ENCODE assay signal across 11 mouse cellular contexts in the genomic region with DNA sequence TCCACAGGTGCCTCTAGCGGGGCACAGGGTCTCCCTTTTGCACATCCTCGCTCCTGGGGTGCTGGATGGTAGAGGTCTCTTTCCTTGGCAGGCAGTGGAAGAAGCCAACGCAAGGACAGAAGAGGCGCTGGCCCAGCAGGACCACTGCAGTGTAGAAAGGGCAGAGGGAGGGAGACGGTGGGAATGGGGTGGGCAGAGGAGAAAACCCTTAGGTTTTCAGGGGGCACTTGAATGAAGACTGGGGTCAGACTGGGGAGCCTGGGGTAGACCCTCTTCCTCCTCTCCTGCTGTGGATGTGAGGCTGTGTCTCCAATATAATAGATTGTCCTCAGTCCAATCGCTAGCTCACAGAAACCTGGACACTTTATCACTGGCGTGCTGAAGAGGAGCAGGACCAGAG. TPM values are rescaled to one million over a fixed set of nuclear protein-coding genes. Genes with fewer than 3 reads are reported as not detected.
DNase-seq lines count a peak whose midpoint lies in the region; ATAC-seq lines count a peak whose summit lies in the region.
"Had no signal": no experiment of that assay in that cellular context is flagged by ENCODE, and none has a peak within 500 bp of the region (broad histone marks: within the 10 kb centered on the region; RNA-seq: fewer than 3 reads in every experiment).

No protein-coding gene starts in this region.

- no peak overlapping the region for H3K27ac ChIP-seq in hindbrain, embryonic 10.5 days
- H3K27ac ChIP-seq in hindbrain, embryonic 11.5 days (ENCODE audit: low read depth, low read length), result no peak overlapping the region
- H3K27ac ChIP-seq in hindbrain, embryonic 12.5 days, result no peak overlapping the region
- no peak overlapping the region for H3K27ac ChIP-seq in limb, embryonic 13.5 days

- peaks cover 88% of the 10 kb centered on the region for H3K27me3 ChIP-seq in hindbrain, embryonic 10.5 days (ENCODE audit: insufficient read depth, poor library complexity, severe bottlenecking)
- peaks cover 47% of the 10 kb centered on the region for H3K27me3 ChIP-seq in hindbrain, embryonic 11.5 days (ENCODE audit: control insufficient read depth, insufficient read depth, low read length)
- peaks cover 73% of the 10 kb centered on the region for H3K27me3 ChIP-seq in hindbrain, embryonic 12.5 days
- H3K27me3 ChIP-seq in limb, embryonic 13.5 days, result peaks cover 83% of the 10 kb centered on the region

- peak overlapping the region; percentile 54; the same call in 1 of the 2 replicates for H3K4me3 ChIP-seq in hindbrain, embryonic 10.5 days
- H3K4me3 ChIP-seq in hindbrain, embryonic 11.5 days (ENCODE audit: low read depth, low read length), result no peak overlapping the region
- H3K4me3 ChIP-seq in hindbrain, embryonic 12.5 days, result peak overlapping the region; percentile 44; the same call in 1 of the 2 replicates
- H3K4me3 ChIP-seq in limb, embryonic 13.5 days, result peak overlapping the region; percentile 55

- H3K9me3 ChIP-seq in hindbrain, embryonic 10.5 days, result no peaks in the 10 kb centered on the region
- H3K9me3 ChIP-seq in hindbrain, embryonic 11.5 days (ENCODE audit: control insufficient read depth, low read length), result no peaks in the 10 kb centered on the region
- no peaks in the 10 kb centered on the region for H3K9me3 ChIP-seq in hindbrain, embryonic 12.5 days (replicated peaks)
- H3K9me3 ChIP-seq in limb, embryonic 13.5 days, result 0 out of 2 replicates have a peak, but pooled peaks cover 3% of the 10 kb centered on the region

- ATAC-seq in cerebellum, adult (ENCODE audit: insufficient number of reproducible peaks, low FRiP score, low TSS enrichment), result no peak
- no peak for ATAC-seq in hindbrain, embryonic 11.5 days (ENCODE audit: low FRiP score)
- ATAC-seq in hindbrain, embryonic 12.5 days (ENCODE audit: low FRiP score), result no peak
- no peak for ATAC-seq in limb, embryonic 13.5 days (ENCODE audit: low FRiP score, low read depth)

- H3K9ac ChIP-seq in hindbrain, embryonic 11.5 days (ENCODE audit: low read depth, low read length), result no peak overlapping the region
- H3K9ac ChIP-seq in hindbrain, embryonic 12.5 days, result no peak overlapping the region
- no peak overlapping the region for H3K9ac ChIP-seq in limb, embryonic 13.5 days

- no peak overlapping the region for H3K4me2 ChIP-seq in hindbrain, embryonic 11.5 days (replicated peaks; ENCODE audit: low read depth, low read length)
- H3K4me2 ChIP-seq in hindbrain, embryonic 12.5 days (replicated peaks), result peak overlapping the region; percentile 83; the same call in 1 of the 2 replicates
- H3K4me2 ChIP-seq in limb, embryonic 13.5 days (replicated peaks), result peak overlapping the region; percentile 91

- no peaks in the 10 kb centered on the region for H3K36me3 ChIP-seq in hindbrain, embryonic 10.5 days
- no peaks in the 10 kb centered on the region for H3K36me3 ChIP-seq in hindbrain, embryonic 11.5 days (ENCODE audit: control insufficient read depth, insufficient read depth, low read length)
- H3K36me3 ChIP-seq in hindbrain, embryonic 12.5 days, result no peaks in the 10 kb centered on the region
- no peaks in the 10 kb centered on the region for H3K36me3 ChIP-seq in limb, embryonic 13.5 days

- WGBS in hindbrain, embryonic 10.5 days, result 21% methylated on average over 7 of the region's 7 CpGs
- 28% methylated on average over 7 of the region's 7 CpGs for WGBS in hindbrain, embryonic 11.5 days
- WGBS in hindbrain, embryonic 12.5 days, result 25% methylated on average over 7 of the region's 7 CpGs
- 38% methylated on average over 7 of the region's 7 CpGs for WGBS in limb, embryonic 13.5 days

- peaks cover 44% of the 10 kb centered on the region for H3K4me1 ChIP-seq in hindbrain, embryonic 10.5 days (replicated peaks)
- peaks cover 7% of the 10 kb centered on the region for H3K4me1 ChIP-seq in hindbrain, embryonic 11.5 days (replicated peaks; ENCODE audit: control insufficient read depth, insufficient read depth, low read length)
- peaks cover 33% of the 10 kb centered on the region for H3K4me1 ChIP-seq in hindbrain, embryonic 12.5 days
- peaks cover 30% of the 10 kb centered on the region for H3K4me1 ChIP-seq in limb, embryonic 13.5 days

- DNase-seq in cerebellum, adult 18-20 months, result peak; percentile 32 to 48
- DNase-seq in hindbrain, embryonic 10.5 days (ENCODE audit: low spot score), result no peak
- no peak for DNase-seq in hindbrain, embryonic 11.5 days (ENCODE audit: low spot score)
- DNase-seq in embryo, embryonic 10 days (ENCODE audit: low spot score), result no peak
- DNase-seq in spleen, postnatal 4 days (ENCODE audit: low spot score in 2 of 2), result no peak
- DNase-seq: kidney, adult 9 months; layer of hippocampus, postnatal 36 days had no signal

RNA-seq across cellular contexts. Expression of a gene that starts 1.1 kb away (rescaled TPM):
- 4.8 and 4.9 TPM in 2 replicates for polyA plus RNA-seq in hindbrain, embryonic 10.5 days (2016; fragmentation: Nextera tagmentation; extraction: Ambion mirVana)
- polyA plus RNA-seq in hindbrain, embryonic 11.5 days (2014; fragmentation: Nextera tagmentation; extraction: Ambion mirVana), result 3.0 and 4.1 TPM in 2 replicates
- 4.1 and 4.5 TPM in 2 replicates for polyA plus RNA-seq in hindbrain, embryonic 12.5 days (2016; fragmentation: Nextera tagmentation; extraction: Ambion mirVana)
- 0.32 and 1.1 TPM in 2 replicates for polyA plus RNA-seq in limb, embryonic 13.5 days (2015; fragmentation: Nextera tagmentation; extraction: Ambion mirVana)
- polyA plus RNA-seq: liver, adult 2 months had no signal

Comparison
In these comparisons a context has a peak if more than half of its experiments do, and no peak if none do; other contexts are left out.
1. DNase-seq: peak in cerebellum, adult 18-20 months (2 of 2); none in hindbrain, embryonic 10.5 days (single experiment), hindbrain, embryonic 11.5 days (single experiment), embryo, embryonic 10 days (single experiment) and spleen, postnatal 4 days (0 of 2).